Mouse (Mus musculus) retina, embryonic 14.5 days (tissue): ENCODE results near the gene E2f3.
A peak's percentile ranks its signal among the peaks of the same experiment; 100 is the strongest.

Source experiments
- DNase-seq: peaks from one replicate; pipeline ENCODE4 v3.0.0-alpha.2; 2015; ENCODE audit warnings: low spot score

The E2f3 gene

DNA sequence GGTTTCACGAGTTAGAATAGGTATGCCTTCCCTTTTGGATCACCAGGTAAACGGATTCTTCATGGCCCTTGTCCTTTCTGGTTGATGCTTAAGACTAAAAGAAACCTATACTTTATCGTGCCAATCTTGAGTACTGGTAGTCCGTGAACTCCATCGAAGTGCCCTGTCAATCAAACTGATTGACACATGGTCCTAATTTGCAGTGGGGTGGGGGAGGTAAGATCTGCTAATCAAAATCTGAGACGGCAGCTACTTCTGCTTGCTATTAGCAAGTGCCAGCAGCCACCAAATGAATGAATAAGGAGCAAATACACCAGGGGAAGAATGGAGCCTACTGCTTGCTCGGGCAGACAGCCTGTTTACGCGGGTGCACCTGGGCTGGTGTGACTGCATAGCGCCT is 72.3 kb downstream of the E2f3 start:
- DNase-seq: no peak

DNA sequence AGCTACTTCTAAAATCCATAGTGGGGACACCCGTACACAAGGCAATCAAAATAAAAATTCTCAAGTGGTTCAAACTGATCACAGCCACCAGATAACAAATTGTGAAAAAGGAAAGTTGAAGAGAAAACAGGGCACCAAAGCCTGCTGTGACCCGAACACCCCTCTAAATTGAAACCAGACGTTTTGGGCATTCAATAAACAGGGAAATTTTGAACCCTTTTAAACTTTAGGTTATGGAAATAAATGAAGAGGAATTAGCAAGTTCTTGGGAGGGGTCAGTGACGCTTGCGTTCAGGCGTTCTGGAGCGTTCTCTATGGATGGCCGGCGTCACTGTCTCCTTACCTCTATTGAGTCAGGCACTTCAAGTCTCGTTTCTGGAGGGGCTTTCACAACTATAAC is 72.8 kb downstream of the E2f3 start:
- DNase-seq: no peak

DNA sequence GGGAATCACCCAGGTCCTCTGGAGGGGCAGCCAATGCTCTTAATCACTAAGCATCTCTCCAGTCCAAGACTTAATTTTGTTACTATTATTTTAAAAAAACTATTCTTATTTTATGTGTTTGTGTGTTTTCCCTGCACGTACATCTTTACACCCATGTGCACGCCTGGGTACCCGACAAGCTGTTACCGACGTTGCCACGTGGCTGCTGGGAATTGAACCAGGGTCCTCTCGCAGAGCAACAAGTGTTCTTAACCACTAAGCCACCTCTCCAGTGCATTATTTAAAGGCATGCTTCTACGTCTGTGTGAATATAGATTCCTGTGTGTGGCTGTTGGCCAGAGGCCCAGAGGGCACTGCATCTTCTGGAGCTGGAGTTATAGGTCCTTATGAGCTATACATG is 73.6 kb downstream of the E2f3 start:
- no peak for DNase-seq

DNA sequence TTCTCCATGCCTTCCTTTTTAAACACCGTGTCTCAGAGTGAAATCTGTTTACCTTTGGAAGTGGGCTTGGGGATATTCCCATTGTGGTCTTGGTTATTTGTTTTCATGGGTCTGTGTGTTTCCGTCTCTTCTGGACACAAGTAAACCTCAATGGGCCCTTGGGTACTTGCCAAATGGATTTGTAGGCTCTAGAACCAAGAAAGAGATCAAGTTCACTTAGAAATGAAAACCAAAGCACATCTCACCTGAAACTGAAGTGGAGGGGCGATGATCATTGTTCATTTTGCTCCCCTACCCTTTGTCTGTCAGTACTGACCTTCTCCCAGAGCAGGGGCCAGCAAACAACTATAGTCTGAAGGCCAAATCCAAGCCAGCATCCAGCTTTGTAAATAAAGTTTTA is 74.7 kb downstream of the E2f3 start:
- no peak for DNase-seq

DNA sequence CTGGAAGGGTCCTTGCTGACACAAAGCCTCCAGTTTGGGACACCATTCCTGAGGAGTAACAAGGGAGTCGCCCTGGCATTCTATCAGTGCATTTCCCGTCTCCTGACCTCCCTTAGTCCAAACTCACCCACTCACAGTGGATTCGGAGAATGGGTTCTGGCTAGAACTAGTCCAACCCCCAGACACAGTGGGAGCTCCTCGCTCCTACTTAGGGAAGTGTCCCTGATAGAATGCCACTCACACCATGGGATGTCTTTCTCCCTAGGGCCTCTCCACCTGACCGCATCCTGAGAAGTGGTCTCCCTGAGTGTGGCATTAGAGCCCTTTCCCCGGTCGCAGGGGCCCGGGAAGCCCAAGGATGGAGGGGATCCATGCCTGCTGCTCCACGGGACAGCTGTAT is 77.4 kb downstream of the E2f3 start:
- no peak for DNase-seq

DNA sequence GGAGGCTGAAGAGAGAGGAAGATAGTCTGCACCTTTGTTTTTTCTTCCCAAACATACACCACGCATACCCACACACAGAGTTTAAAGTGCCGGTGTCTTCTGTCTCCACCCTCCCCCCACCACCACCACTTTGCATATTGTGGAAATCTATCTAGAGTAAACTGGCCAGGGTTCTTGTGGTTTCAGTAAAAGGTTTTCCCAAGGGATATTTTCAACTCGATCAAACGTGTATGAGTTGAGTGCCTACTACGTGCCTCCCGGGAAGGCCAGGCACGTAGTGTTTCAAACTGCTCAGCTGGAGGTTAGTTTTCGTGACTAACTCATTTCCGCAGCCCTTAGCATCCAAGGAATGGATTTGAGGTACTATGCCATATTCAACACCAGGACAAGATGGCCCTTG is 77.9 kb downstream of the E2f3 start:
- no peak for DNase-seq

DNA sequence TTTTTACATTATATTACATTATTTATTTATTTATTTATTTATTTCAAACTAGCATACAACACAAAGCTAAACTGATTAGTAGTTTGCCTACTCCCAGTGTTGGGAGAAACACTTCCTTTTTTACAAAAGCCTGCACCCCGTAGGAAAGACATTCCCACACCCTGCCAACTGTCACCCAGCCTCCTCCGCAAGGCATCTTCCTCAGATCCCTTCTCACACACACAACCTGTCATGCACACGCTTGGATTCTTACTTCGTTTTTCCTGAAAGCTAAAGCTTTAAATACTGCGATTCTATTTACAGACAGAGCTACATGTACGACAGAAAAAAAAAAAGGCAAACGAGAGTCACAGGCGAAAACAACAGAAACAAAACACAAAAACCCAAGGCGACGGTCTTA is 79.1 kb downstream of the E2f3 start:
- no peak for DNase-seq

DNA sequence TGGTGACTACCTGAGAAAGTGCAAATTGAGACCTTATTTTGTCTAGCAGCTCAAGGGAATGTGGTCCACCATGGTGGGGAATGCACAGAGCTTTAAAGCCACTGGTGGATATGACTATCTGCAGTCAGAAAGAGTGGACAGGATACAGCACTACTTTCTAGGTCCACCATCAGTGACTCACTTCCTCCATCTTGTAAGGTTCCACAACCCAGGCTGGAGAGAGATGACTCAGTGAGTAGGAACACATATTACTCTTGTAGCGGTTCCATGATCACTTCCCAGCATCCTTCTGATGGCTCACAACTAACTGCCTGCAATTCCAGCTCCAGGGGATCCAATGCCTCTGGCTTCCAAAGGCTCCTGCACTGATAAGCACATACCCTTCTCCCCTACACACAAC is 82.5 kb downstream of the E2f3 start:
- no peak for DNase-seq

DNA sequence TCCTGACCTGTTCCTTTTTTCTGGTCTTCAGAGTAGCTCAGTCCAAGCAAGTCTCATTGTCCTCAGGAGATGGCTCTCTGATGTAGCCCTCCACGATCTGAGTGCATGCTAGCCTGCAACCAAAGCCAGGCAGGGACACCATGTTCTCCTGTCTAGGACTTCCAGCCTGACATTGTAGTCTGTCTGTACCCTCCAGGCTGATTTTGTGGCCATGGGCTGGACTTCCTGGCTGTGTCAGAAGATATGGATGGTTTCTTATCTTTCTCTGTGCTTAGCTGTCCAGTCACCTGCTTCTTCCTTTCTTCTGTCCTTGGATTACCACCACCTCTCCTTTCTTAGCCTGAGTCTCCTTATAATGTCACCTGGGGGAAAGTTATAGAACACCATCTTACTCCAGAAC is 83.2 kb downstream of the E2f3 start:
- DNase-seq: no peak

DNA sequence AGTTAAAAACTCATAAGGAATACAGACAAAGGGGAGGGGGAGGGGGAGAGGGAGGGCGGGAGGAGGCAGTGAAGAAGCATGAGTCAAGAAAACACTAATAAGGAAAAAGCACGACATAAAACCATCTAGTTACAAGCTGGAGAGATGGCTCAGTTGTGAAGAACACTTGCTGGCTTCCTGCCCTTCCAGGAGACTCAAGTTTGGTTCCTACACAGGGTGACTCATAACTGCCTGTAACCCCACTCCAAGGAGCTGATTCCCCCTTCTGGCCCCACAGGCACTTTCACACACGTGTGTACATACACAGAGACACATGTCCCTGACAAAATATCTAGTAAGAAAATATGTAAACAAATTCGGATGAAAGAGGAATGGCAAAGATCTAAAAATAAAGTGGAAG is 84.2 kb downstream of the E2f3 start:
- no peak for DNase-seq

DNA sequence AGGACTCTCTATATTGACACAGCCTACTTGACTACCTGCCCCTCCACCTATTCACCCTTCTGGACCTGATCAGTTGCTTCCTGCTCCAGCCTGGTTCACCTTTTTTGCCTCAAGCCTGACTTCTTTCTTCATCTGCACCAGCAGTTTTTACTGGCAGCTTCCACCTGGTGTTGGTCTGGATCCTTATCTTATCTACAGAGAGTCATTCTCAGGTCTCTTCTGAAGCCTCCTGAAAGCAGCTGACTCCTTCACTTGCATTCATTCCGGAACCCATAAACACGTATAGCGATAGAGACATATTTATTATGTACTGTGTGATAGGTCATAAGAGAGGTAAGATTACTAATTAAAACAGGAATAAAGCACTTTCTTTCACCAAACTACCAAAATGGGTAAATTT is 119.1 kb downstream of the E2f3 start:
- DNase-seq: no peak

DNA sequence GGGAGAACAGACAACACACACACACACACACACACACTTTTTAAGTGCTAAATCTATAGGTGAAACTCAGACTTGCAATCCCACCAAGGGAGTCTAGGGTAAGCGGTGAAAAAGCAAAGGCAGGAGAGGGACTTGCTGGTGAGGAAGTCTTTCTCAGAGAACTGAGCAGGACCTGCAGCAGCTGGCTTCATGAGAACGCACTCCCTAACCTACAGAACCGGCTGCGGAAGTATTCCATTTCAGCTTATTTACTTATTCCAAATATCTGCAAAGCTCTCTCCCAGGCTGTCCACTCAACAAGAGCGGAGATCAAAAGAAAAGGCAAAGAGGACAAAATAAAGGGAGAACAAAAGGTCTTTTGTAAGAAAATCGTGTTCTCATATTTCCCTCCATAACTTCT is 121.5 kb downstream of the E2f3 start:
- no peak for DNase-seq

DNA sequence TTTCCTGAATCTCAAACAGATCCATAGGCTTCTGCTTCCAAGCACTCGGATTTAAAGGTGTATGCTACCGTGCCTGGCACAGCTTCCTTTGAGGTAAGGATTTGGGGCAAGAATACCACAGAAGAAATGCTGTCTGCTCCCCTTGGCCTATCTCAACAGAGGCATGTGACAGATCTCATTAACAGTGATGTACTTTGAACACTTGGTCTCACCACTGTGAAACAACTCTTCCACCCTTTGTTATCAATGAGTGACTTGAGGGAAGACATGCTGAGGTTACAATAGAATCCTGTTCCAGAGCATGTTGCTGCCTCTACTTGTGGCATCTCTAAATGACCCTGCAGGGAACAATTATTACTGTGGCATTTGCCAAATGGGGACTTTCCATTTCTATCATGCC is 125.8 kb downstream of the E2f3 start:
- DNase-seq: no peak

DNA sequence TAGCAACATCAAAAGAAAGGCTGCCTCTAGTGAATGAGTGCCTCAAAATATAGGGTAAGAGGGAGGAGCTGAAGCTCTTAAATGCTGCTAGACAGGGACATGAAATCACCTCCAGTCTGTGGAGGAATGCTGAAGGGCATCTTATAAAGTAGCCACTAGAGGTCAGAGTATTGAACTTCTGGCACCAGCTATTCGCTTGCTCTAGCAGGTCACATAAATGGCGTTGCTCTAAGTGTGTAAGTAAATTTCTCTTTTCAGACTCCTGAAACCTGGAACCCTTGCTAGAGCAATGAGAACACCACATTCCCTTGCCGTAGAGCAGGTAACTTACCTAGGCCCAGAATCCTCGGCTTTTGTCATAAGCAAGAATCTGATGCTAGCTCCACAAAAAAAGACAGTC is 128.4 kb downstream of the E2f3 start:
- DNase-seq: peak; percentile 80
